Mouse (Mus musculus) erythroid progenitor cell, adult 5-6 weeks (primary cell): ENCODE results near the gene Hsph1. TPM values are rescaled to one million over a fixed set of nuclear protein-coding genes. Genes with fewer than 3 reads are reported as not detected.
A peak's percentile ranks its signal among the peaks of the same experiment; 100 is the strongest.

Experiments
- ATAC-seq: replicated peaks from 2 replicates; pipeline ENCODE4 v1.8.0; 2016; ENCODE audit warnings: moderate number of reproducible peaks, mild to moderate bottlenecking, moderate TSS enrichment, inconsistent platforms; ENCODE audit not compliant: poor library complexity, low FRiP score, severe bottlenecking
- total RNA-seq, 2 experiments: library from RNA; stranded (forward) in 1 of 2; stranded (reverse) in 1 of 2; fragments of 150-400 nt in 1 of 2; fragments of 186-747, 209-891 nt in 1 of 2; gene quantifications; 2 replicates each; pipeline versions ENCODE4 v1.2.3 to v1.2.4; 2015 to 2017; ENCODE audit warnings: low replicate concordance in 2 of 2

Hsph1 gene
- total RNA-seq, 2 experiments from 2014 or later = 3.8 to 36.9 TPM

DNA sequence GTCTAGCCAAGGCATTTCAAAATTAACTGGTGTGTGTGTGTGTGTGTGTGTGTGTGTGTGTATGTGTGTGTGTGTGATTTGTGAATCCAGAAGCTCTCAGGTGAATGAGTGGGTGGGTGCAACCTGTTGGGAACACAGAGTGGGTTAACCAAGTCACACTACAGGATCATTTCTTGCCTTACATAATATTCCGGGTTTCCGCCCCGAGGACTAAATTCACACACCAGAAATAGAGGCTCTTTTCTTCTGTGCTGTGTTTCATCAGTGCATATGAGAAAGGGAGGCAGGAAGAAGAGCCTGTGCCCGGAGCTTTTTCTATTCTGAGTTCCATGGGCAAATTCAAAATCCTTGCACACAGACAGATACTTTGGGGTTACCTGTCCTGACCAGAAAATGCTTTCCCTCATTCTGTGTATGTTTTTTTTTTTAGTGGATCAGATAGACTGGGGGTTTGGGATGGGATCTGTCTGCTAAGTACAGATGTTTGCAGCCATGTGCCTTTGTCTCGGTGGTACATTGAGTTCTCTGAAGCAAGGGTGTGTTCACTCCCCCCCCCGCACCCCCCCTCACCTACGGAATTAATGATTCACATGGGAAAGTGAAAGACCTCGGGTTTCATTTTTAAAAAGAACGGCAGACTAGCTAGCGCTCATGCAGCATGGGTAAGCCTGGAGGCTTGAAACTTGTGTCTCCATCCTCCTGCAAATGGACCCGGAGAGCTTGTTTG lies 6.8 kb upstream of the Hsph1 start:
- no peak for ATAC-seq

DNA sequence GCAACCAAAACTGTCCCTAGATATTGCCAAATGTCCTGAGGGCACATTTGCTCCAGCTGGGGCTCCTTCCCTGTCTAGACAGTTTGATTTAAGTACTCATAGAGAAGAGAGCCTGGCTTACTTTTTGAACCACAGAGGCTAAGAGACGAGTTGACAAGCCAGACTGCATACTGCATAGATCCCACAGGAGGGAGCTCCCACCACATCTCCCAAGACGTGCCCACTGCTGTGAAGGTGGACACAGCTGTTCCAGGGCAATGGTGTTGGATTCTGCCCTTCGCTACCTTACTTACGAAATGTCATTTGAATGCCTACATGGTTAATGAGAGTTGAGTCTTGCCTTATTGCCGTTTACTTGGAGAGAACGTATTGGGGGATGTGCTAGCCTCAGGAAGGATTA lies 6.2 kb upstream of the Hsph1 start:
- ATAC-seq = no peak

DNA sequence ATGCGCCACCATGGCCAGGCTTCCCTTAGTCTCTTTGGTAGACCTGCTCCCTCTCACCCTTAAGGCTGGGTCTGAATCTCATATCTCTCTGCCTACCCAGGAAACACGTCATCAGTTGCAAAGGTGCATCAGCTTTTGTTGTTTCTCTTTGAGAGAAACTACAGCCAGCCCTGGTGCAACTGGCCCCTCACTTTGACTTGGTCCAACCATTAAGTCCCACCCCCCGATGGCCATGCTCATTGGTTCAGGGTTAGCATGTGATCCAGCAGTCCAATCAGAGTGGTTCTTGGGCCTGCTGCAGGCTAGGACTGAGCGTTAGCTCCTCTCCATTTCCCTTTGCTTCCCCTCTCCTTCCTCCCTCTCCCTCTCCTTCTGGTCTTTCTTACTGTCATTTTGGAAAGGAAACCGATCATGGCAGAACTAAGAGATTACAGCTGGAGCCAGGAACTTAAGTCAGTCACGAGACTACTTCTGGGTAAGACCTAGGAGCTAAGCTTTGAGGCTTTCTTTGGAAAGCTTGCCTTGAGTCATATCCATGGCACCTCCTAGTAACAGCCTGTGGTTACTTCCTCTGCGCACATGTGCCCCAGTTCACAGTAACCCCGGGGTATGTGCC lies 5.2 kb upstream of the Hsph1 start:
- peak; percentile 57; the same call in 1 of the 2 replicates for ATAC-seq

DNA sequence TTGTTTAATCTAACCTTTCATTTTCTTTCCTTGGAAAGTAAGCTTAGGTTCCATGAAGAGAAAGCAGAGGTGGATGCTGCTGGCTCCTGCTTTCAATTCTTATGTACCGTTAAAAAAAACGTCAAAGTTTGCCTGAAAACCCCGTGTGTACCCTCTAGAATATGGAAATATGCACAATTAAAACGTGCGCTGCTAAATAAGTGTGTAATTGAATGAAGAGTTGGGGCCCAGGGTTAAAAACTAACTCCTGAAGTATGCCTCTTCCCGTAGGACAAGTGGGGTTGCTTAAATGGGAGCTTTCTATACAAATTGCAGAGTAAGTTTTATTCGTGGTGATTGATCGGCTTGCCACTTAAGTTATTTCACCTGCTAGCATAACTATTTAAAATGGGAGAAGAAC lies 1.1 kb upstream of the Hsph1 start:
- no peak for ATAC-seq

DNA sequence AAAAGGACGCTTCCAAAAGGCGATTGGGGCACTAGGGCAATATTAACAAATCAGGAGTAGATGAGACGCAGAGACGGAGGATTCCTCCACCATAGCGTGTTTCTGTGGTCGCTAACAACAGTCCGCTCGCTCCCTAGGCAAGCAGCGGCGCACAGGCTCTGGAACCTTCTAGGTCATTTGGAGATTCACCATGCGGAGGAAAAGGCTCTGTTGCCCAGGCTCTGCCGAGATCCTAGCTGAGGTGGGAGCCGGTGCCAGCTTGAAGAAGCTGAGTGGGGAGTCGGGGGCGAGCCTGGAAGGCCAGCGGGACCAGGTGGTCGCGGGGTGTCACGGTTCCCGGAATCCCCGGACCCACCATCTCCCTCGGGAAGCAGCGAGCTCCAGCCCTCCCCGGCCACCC lies 620 bp downstream of the Hsph1 start:
- ATAC-seq = no peak

DNA sequence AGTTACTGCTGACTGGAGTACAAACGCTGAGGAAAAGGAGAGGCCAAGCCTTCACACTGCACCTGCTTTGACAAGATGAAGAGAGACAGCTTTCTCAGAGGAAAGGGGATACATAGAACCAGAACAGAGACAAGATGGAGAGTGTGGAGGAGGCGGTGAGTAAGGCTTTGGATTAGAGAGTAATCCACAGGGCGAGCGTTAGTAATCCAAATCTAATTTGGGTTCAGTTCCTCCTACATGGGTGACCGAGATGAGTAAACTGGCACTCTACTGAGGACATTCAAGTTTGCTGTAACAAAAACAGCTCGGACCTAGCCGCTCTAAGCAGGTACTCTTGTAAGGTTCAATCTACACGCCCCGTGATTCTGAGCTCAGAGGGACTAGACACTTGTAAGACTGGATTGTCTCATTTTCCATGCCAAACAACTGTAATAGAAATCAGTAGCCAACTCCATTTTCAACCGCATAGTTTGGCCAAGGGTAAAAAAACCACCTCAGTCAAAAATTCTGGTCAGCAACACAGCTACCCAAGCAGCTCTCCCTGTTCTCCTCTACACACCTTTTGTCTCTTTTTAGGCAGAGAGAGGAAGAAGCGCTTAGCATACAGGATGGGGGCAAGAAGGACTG lies 1.7 kb downstream of the Hsph1 start:
- no peak for ATAC-seq

DNA sequence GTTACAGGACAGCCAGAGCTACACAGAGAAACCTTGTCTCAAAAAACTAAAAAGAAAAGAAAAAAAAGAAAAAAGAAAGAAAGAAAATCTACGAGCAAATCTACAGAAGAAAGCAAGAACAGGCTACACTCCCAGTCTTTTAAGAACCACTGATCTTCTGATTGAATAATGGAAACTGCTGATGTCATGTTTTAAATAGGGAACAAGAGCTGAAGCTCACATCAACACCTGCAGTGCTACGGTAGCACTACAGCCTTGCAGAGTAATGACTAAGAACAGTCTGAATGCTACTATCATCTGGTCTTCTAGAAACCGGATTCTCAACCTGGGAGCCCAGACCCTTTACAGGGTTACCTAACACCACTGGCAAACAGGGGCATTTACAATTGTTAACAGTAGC lies 10.6 kb downstream of the Hsph1 start:
- no peak for ATAC-seq

DNA sequence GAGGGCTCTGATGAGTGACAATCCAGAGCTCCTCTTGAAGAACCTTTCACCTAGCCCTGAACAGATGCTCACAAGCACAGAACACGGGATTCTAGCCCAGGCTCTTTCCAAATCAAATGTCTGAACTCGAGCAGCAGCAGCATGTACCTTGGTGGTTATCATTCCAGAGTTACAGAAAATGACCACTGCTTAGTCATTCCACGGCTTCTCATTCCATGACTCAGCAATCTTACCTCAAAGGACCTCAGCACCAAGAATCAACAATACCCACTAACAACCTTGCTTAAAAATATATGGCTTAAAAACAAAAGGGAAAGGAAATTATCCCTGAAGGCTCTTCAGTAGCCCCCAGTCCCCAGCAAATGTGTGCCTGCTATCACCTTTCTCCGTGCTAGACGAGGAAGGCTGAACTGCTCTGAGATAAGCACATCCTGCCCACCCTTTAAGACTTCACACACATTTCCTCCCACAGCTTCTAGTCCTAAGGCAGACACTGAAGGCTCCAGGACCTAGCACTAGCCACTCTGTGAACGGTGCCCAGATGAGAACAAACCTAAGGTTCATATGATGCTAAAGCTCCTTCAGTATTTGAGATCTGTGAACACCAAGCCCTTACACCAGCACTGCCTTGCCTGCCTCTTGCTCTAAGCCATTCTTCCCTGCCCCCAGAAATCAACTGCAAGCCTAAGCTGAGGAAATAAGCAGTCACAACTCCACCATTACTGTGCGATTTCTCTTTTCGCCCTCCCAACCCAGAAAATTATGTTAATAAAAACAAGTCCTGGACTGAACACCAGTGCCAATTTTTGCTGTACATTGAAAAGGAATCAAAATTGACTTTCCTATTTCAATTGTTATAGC lies 12.1 kb downstream of the Hsph1 start:
- peak; percentile 89 for ATAC-seq

DNA sequence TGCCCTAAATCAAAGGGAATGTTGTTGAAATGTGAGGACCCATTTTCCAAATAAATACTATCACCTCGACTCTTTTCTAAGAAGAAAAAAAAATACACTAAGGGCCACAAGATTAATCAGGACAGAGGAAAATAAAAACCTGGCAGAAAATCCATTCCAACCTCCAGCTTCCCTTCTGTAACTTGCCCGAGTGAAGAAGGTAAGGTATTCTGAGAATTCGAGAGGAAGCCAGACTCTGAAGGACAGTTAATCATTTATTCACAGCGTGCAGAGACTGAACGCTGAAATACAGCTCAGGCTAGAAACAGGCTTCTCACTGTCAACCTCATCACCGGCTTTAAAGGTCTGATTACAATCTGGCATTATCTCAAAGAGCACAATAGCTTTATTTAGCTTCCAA lies 13.5 kb downstream of the Hsph1 start:
- no peak for ATAC-seq

DNA sequence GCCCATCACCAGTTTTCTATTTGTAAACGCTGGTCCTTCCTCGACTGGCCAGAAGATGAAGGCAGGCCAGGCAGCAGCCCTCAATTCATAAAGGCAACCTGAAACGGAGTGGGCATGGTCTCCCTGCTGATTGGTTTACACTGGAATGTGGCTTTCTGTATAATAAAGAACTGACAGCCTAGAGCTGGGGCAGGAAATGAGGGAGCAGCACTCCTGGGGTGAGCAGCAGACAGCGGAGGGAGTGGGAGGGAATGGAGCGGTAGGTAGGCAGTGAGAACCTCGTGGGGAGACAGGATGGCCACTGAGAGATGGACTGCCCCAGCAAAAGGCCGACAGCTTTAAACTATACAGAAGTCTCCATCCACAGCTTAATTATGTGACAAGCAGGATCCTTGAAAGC lies 14.0 kb downstream of the Hsph1 start:
- no peak for ATAC-seq

DNA sequence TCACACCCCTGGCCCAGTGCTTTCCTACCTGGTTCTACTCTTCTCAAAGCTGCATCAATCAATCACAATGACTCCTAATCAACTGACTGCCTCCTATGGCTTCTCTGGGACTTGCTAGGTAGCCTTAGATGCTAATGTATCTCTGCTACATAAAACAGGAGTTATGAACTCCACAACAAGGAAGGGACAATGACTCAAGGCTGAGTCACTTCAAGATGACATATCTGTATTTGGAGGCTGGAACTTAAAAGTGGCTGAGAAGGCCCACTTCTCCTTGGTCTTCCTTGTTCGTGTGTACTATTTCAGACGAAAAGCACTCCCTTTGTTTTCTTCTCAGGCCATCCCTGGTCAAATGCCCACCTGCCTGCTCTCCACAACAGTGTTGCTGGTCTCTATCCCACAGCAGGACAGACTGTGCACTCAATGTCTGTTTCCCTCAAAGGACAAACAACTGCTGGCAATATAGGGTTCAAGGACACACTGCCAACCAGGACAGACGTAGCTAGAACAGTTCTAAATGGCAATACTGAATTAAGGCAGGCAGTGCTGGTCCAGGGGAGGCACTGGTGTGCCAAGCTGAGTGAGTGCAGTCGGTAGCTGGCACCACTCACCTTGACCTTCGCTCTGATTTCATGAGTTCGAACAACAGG lies 18.3 kb downstream of the Hsph1 start:
- ATAC-seq = no peak

DNA sequence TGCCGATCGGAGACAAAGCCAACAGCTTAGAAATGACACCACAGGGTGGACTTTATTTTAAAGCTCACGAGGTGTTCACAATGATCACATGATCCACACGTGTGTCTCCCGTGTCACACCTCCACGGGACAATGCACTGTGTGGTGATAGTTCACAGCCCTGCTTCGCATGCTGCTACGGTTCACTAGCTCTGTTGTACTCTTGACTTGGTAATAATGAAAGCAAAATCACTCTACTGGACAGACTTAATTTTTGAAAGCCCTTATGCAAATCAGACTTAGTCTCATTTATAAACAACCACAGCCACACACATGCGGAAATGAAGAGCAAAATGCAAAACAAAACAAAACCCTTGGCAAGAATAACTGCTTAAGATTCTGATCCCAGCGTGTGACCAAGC lies 19.4 kb downstream of the Hsph1 start:
- no peak for ATAC-seq

DNA sequence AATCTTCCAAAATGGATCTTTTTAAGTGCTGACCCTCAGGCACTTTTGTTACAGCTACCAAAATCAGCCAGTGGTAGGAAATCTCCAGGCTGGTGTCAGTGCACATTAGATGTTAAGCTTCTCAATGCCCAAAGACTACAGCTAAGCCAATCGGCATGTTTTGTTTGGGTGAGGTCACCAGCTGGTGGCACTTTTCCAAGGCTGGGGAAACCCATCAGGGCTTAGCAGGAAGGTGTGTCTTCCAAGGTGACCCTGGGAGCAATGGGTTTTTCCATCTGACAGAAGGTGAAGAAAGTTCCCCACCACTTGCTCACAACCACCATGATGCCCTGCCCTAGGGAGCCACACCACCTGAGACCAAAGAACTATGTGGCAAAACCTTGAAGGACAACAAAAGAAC lies 20.0 kb downstream of the Hsph1 start:
- no peak for ATAC-seq

DNA sequence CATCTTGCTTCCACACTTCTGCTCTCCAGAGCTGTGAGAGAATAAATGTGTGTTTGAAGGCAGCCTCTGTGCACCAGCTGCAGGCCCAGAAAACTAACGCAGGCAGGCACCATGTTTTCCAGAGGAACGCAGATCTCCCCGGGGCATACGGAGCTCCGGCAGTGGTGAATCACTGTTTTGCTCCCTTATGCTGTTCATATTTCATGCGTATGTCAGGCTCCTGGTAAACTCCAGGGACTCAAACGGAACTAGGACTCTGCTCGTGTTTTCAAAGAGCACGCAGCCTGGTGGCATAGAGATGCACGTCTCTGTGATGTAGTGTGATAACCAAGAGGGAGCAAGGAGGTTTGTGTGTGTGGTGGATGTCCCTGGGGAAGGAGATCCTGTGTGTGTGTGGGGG lies 23.4 kb downstream of the Hsph1 start:
- no peak for ATAC-seq

DNA sequence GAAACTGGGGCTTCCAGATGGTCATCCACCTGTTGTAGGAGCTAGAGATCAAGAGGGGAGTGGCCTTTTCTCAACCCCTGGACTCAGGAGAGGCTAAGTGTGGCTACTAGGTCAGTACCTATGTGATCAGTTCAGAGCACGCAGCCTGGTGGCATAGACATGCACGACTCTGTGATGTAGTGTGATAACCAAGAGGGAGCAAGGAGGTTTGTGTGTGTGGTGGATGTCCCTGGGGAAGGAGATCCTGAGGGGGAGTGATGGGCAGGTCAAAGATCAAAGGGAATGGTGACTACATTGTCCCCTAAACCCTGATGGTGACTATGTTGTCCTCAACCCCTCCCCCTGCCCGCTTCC lies 24.0 kb downstream of the Hsph1 start:
- ATAC-seq = no peak

DNA sequence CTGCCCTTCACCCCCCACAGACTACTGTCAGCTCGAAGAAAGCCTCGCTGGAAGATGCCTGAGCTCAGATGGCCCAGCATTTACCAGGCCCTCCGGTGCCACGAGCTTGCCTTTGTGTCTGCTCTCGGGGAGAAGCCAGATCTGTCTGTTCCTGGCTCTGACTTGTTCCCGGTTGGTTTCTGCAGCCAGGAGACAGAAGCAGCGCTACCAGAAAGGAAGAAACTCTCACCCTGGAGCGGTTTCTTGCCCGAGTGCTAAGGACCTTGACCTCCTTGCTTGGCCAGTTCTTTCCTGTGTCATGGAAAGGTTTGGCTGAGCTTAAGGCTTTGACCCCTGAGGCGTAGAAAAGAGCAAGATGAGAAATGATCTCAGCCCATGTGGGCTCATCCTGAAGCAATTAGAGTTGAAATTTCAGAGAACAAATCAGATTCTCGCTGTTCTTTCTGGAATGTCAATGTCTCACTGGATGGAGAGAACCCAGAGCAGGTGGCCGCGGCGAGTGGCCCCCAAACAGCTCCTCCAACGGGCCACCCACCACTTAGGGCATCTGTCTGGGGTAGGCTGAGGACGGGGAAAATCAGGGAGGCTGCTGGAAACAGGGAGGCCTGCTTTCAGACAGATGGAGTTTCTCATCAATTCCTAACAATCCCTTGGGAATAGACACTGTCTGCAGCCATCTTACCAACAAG lies 24.6 kb downstream of the Hsph1 start:
- ATAC-seq = no peak

DNA sequence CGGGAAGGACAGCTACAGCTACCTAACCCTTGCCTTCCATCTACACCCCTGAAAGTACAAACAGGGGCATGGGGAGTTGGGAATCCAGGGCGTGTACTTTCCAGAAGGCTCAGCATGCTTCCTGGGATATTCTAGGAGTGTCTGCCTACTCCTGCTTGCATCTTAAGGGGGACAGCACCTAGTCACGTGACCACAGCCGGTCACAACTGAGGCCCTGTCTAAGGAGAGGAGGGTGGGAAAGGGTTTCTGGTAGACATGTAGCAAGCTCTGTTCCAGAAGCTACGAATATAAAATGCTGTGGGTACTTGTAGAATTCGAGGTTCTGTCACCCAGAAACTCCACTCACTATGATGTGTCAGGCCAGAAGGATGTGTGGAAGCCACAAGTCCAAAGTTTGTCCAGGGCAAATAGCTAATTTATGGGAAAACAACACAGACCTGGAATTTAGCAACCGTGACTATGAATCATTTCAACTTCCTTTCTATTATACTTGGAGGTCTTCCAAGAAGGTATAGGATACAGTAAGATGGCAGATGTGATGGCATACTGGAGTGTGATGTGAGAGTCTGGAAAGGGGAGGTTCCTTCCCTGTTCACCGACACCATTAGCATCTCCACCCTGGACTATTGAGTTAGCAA lies 29.0 kb downstream of the Hsph1 start:
- no peak for ATAC-seq

DNA sequence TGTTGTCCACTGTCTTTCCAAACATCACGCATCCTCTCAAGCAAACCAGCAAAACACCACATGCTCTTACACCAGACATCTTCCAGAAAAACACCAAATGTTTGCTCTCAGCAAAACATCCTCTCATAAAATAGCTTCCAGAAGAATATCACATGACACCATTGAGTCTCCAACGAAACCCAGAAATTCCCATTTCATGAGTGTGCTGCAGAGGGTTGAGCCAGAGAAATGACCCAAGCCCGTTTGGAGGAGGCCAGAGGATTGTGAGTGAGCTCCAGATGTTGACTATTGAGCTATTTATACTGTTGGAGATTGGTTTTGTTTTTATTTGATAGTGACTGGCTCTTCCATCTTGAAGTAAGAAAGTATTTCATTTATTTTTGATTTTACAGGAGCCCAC lies 32.9 kb downstream of the Hsph1 start:
- ATAC-seq = no peak

DNA sequence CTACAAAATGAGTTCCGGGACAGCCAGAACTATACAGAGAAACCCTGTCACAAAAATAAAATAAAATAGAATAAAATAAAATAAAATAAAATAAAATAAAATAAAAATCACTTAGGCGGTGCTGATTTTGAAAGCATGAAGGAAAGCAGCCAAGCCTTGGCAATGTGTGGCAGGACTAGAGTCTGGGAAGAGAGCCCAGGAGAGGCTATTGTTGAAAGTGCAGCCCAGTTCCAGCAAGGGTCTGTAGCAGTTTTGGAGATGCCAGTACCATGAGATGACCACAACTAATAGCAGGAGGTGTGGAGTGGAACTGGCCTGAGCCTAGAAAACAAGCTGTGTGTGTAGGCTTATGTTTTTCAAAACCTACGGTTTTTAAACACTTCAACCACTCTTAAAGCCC lies 34.2 kb downstream of the Hsph1 start:
- ATAC-seq = no peak
